Mouse (Mus musculus): ENCODE measurements around the gene Nfx1. TPM values are rescaled to one million over a fixed set of nuclear protein-coding genes. Genes with fewer than 3 reads are reported as not detected.
"Not testable (repeated sequence)": the region's sequence is repeated elsewhere in the genome, so short reads cannot be mapped to it uniquely, and the experiment has no call there.

Gene Nfx1
- 93.7 and 97.1 TPM in 2 replicates for polyA plus RNA-seq (2014; fragmentation: Nextera tagmentation; extraction: Ambion mirVana)

DNA sequence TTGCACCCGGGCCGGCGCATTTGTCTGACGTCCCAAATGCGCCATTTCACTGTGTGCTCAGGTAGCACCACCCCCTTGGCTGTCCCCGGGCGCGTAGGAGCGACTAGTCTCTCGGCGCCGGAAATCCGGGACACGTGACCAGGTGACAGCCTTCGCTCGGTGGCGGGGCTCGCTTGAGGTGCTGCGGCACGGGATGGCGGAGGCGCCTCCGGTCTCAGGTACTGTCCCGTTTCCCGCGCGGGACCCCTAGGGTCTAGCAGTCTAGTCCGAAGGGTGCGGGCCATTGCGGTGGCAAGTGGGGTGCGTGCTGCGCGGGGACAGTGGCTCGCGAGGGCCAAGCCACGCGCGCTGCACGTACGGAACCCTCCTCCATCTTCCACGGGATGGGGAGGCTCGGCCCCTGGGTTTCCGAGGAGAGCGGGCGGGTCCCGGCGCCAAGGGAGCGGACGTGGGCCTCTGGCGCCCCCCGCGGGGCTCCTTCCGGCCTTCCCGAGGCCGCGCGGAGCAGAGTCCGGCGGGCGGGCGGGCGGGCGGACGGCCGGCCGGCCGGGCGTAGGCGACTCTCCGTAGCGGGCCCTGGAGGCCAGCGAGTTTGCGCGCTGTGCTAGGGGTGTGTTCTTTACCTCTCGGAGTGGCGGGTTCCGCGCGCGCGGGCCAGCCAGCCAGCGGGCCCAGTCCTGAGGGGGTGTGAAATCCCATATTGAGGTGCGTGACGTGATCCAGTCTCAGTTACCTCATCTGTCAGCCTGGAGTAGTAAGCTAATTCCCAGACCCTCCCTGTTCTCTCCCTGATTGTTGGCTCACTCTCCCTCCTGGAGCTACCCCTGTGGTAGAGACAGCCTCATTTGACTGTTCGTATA, at the start of gene Nfx1:
Gene Nfx1 (plus strand): TSS at position 65 of the 860 bp plus-strand sequence.
- H3K4me1 ChIP-seq (ENCODE audit: control insufficient read depth, insufficient read depth, low read length), result no peaks in the 10 kb centered on the region
- H3K27ac ChIP-seq (replicated peaks; ENCODE audit: low read depth, low read length), result peak within 1 kb of the TSS; percentile 88
- ATAC-seq (replicated peaks; ENCODE audit: insufficient number of reproducible peaks, low FRiP score, low TSS enrichment, low read depth), result peak; percentile 90
- peak within 1 kb of the TSS; percentile 99 for H3K4me3 ChIP-seq (ENCODE audit: low read depth, low read length)
- no peaks in the 10 kb centered on the region for H3K27me3 ChIP-seq (ENCODE audit: control insufficient read depth, insufficient read depth, low read length)
- peak within 1 kb of the TSS; percentile 84 for H3K9ac ChIP-seq (replicated peaks; ENCODE audit: low read length)
- under 1% methylated on average over 77 of the region's 85 CpGs for WGBS
- H3K9me3 ChIP-seq (replicated peaks; ENCODE audit: control insufficient read depth, low read length), result no peaks in the 10 kb centered on the region
- peak within 1 kb of the TSS; percentile 68 for H3K4me2 ChIP-seq (ENCODE audit: low read depth, low read length)
- peak; percentile 98 for DNase-seq (ENCODE audit: low spot score)
- no peaks in the 10 kb centered on the region for H3K36me3 ChIP-seq (replicated peaks; ENCODE audit: control insufficient read depth, insufficient read depth, low read depth, low read length)

DNA sequence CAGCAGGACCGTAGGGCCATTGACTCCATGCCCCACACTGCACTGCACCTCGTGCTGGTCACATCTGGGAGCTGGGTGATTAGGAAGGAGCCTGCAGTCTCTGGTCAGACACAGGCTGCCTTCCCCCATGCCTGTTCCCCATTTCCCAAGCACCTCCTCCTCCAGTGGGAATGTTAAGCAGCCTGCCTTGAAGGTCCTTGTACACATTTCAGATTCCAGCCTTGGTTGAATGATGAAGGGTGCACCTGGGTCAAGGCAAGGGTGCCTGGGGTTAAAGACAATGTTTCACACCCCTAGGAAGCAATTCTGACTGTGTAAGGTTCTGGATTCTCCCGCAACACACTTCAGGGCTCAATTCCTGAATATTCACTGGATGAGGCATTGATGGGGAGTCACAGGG, 49.4 kb upstream of the Nfx1 start:
- Histone ChIP-seq H3K27me3 (ENCODE audit: control insufficient read depth, insufficient read depth, low read length) (no peaks in the 10 kb centered on the region), H3K4me1 (ENCODE audit: control insufficient read depth, insufficient read depth, low read length) (no peaks in the 10 kb centered on the region), H3K27ac (replicated peaks; ENCODE audit: low read depth, low read length) (no peak overlapping the region), H3K9ac (replicated peaks; ENCODE audit: low read length) (no peak overlapping the region), H3K4me3 (ENCODE audit: low read depth, low read length) (no peak overlapping the region), H3K9me3 (replicated peaks; ENCODE audit: control insufficient read depth, low read length) (no peaks in the 10 kb centered on the region), H3K4me2 (ENCODE audit: low read depth, low read length) (no peak overlapping the region), H3K36me3 (replicated peaks; ENCODE audit: control insufficient read depth, insufficient read depth, low read depth, low read length) (no peaks in the 10 kb centered on the region)
- ATAC-seq (replicated peaks; ENCODE audit: insufficient number of reproducible peaks, low FRiP score, low TSS enrichment, low read depth), result no peak
- 69% methylated on average over 3 of the region's 3 CpGs for WGBS
- DNase-seq (ENCODE audit: low spot score), result no peak

DNA sequence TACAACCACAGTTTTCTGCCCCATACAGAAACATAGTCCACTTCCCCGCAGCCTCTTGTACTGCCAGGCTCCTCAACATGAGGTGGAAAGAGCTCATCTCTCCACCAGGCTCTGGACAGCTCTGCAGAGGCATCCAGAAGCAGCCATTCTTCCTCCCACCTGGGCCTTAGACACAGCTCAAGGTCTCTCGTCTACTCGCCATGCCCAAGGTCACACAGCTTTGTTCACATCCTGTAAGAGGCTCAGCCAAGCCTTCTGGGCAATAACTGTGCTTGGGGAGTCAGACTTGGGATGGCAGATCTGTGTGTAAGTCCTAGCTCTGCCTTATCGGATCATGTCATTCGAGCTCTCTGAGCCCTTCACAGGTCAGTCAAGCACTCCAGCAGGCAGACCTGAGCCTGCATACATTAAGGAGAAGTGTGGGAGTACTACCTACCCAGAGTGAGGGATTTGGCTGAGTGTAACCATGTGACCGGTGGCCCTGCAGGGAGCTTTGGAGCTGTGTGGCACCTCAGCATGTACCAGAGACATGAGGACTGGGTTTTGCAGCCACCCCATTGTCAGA, 47.5 kb upstream of the Nfx1 start:
- Histone ChIP-seq H3K4me3 (ENCODE audit: low read depth, low read length) (no peak overlapping the region), H3K27me3 (ENCODE audit: control insufficient read depth, insufficient read depth, low read length) (no peaks in the 10 kb centered on the region), H3K4me1 (ENCODE audit: control insufficient read depth, insufficient read depth, low read length) (no peaks in the 10 kb centered on the region), H3K4me2 (ENCODE audit: low read depth, low read length) (no peak overlapping the region), H3K9ac (replicated peaks; ENCODE audit: low read length) (no peak overlapping the region), H3K9me3 (replicated peaks; ENCODE audit: control insufficient read depth, low read length) (no peaks in the 10 kb centered on the region), H3K36me3 (replicated peaks; ENCODE audit: control insufficient read depth, insufficient read depth, low read depth, low read length) (no peaks in the 10 kb centered on the region), H3K27ac (replicated peaks; ENCODE audit: low read depth, low read length) (no peak overlapping the region)
- 79% methylated on average over 6 of the region's 6 CpGs for WGBS
- no peak for DNase-seq (ENCODE audit: low spot score)
- no peak for ATAC-seq (replicated peaks; ENCODE audit: insufficient number of reproducible peaks, low FRiP score, low TSS enrichment, low read depth)

DNA sequence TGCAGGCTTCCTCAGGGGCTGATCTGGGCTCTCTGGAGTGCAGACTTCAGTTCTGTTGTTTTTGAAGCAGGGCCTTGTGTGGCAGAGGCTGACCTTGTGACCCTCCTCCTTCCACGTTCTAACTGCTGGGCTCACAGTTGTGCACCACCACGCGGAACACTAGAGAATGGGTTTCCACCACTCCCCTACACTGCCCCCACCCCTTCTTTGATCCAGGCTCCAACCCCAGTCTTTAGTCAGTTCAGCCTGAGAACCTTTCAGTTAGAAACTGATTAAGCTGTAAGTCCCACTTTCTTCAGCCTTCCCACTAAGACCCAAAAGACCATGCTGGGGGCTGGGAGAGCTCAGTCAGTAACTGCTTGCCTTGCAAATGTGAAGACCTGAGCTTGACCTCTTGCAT, 45.1 kb upstream of the Nfx1 start:
- Histone ChIP-seq H3K27ac (replicated peaks; ENCODE audit: low read depth, low read length) (no peak overlapping the region), H3K9me3 (replicated peaks; ENCODE audit: control insufficient read depth, low read length) (no peaks in the 10 kb centered on the region), H3K36me3 (replicated peaks; ENCODE audit: control insufficient read depth, insufficient read depth, low read depth, low read length) (no peaks in the 10 kb centered on the region), H3K9ac (replicated peaks; ENCODE audit: low read length) (no peak overlapping the region), H3K4me3 (ENCODE audit: low read depth, low read length) (no peak overlapping the region), H3K27me3 (ENCODE audit: control insufficient read depth, insufficient read depth, low read length) (no peaks in the 10 kb centered on the region), H3K4me1 (ENCODE audit: control insufficient read depth, insufficient read depth, low read length) (no peaks in the 10 kb centered on the region), H3K4me2 (ENCODE audit: low read depth, low read length) (no peak overlapping the region)
- no peak for DNase-seq (ENCODE audit: low spot score)
- no peak for ATAC-seq (replicated peaks; ENCODE audit: insufficient number of reproducible peaks, low FRiP score, low TSS enrichment, low read depth)
- 40% methylated on average over 3 of the region's 3 CpGs for WGBS

DNA sequence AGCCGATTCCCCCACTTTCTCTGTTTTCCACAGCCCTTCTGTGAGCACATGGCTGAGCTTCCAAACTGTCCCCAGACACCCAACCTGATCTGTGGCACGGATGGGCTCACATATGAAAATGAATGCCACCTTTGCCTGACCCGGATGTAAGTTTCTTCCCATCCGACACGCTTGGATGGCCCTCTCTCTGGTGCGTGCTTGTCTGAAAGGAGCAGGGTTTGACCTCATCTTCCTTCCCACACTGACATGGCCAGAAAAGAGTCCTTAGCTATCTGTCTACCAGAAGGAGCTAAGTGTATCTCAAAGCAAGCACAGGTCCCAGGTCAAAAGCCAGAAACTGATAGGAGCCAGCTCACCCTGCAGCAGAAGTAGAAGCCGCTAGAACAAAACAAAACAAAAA, 41.7 kb upstream of the Nfx1 start:
- H3K4me1 ChIP-seq (ENCODE audit: control insufficient read depth, insufficient read depth, low read length), result no peaks in the 10 kb centered on the region
- no peaks in the 10 kb centered on the region; the same call in 1 of the 2 replicates for H3K36me3 ChIP-seq (replicated peaks; ENCODE audit: control insufficient read depth, insufficient read depth, low read depth, low read length)
- H3K4me2 ChIP-seq (ENCODE audit: low read depth, low read length), result no peak overlapping the region
- WGBS, result 86% methylated on average over 7 of the region's 7 CpGs
- DNase-seq (ENCODE audit: low spot score), result no peak
- no peaks in the 10 kb centered on the region for H3K27me3 ChIP-seq (ENCODE audit: control insufficient read depth, insufficient read depth, low read length)
- H3K9me3 ChIP-seq (replicated peaks; ENCODE audit: control insufficient read depth, low read length), result no peaks in the 10 kb centered on the region
- no peak overlapping the region for H3K9ac ChIP-seq (replicated peaks; ENCODE audit: low read length)
- H3K4me3 ChIP-seq (ENCODE audit: low read depth, low read length), result no peak overlapping the region
- no peak for ATAC-seq (replicated peaks; ENCODE audit: insufficient number of reproducible peaks, low FRiP score, low TSS enrichment, low read depth)
- no peak overlapping the region for H3K27ac ChIP-seq (replicated peaks; ENCODE audit: low read depth, low read length)

DNA sequence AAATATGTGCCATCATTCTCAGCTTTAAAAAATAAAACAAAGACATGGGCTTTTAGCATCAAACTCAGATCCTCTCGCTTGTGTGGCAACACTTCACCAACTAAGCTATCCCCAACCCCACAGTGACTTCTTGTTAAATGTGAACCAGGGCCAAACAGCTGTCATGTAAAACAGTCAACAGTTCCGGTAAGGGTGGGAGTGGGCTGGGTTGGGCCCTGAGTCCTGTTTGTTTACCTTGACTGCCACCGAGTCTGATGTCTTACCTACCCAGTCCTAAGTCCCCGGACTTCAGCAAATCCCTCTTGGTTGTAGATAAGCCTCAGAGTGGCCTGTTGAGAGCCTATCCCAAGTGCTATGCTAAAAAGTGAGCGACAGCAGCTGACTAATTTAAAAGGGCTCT, 37.0 kb upstream of the Nfx1 start:
- DNase-seq (ENCODE audit: low spot score), result no peak
- Histone ChIP-seq H3K9me3 (replicated peaks; ENCODE audit: control insufficient read depth, low read length) (no peaks in the 10 kb centered on the region), H3K9ac (replicated peaks; ENCODE audit: low read length) (no peak overlapping the region), H3K4me3 (ENCODE audit: low read depth, low read length) (no peak overlapping the region), H3K4me1 (ENCODE audit: control insufficient read depth, insufficient read depth, low read length) (no peaks in the 10 kb centered on the region), H3K27ac (replicated peaks; ENCODE audit: low read depth, low read length) (no peak overlapping the region), H3K4me2 (ENCODE audit: low read depth, low read length) (no peak overlapping the region), H3K36me3 (replicated peaks; ENCODE audit: control insufficient read depth, insufficient read depth, low read depth, low read length) (peaks cover 10% of the 10 kb centered on the region), H3K27me3 (ENCODE audit: control insufficient read depth, insufficient read depth, low read length) (no peaks in the 10 kb centered on the region)
- no peak for ATAC-seq (replicated peaks; ENCODE audit: insufficient number of reproducible peaks, low FRiP score, low TSS enrichment, low read depth)
- WGBS, result 91% methylated on average over 5 of the region's 5 CpGs

DNA sequence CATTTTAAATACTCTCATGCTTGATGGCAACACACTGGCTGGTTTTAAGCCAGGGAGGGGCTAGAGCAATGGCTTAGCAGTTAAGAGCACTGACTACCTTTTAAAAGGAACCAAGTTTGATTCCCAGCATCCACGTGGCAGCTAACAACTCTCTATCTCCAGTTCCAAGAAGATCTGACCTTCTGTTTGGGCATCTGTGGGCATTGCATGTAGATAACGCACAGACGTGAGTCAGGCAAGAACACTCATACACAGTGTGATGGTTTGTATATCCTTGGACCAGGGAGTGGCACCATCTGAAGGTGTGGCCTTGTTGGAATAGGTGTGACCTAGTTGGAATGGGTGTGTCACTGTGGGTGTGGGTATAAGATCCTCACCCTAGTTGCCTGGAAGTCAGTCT, 36.3 kb upstream of the Nfx1 start:
- DNase-seq (ENCODE audit: low spot score); H3K27me3 ChIP-seq (ENCODE audit: control insufficient read depth, insufficient read depth, low read length); ATAC-seq (replicated peaks; ENCODE audit: insufficient number of reproducible peaks, low FRiP score, low TSS enrichment, low read depth); H3K4me2 ChIP-seq (ENCODE audit: low read depth, low read length); H3K9ac ChIP-seq (replicated peaks; ENCODE audit: low read length); H3K27ac ChIP-seq (replicated peaks; ENCODE audit: low read depth, low read length); H3K9me3 ChIP-seq (replicated peaks; ENCODE audit: control insufficient read depth, low read length); H3K4me3 ChIP-seq (ENCODE audit: low read depth, low read length); H3K4me1 ChIP-seq (ENCODE audit: control insufficient read depth, insufficient read depth, low read length): not testable (repeated sequence)
- WGBS, result 90% methylated on average over 3 of the region's 3 CpGs
- H3K36me3 ChIP-seq (replicated peaks; ENCODE audit: control insufficient read depth, insufficient read depth, low read depth, low read length), result peaks cover 17% of the 10 kb centered on the region

DNA sequence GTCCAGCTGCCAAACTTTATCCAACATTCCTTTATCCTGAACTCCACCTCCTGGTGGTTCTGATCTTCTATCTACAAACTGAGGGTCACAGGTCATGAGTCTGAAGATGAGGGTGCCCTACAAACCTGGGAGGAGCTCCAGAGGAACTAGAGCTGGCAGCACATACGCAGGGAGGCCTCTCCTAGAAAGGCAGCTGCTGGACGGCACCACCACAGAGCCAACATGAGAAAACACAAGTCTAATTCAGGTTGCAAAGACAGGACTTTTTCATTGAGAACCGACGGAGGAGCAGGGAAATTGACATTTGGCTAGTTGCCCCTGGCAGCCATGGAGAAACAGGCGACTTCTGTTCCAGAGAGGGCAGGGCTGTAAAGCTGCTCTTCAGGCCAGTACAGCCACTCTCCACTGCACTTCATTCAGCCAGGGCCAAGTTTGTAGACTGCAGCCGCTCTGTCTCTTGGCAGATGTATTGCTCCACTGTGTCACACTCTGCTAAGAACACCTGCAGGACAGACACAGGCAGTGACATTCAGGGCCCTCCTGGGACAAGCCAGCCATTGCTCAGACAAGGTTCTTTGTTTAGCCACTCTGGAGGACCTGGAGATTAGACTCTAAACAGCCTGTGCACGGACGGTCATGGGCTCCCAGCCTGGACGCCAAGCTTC, 34.4 kb upstream of the Nfx1 start:
- ATAC-seq (replicated peaks; ENCODE audit: insufficient number of reproducible peaks, low FRiP score, low TSS enrichment, low read depth) (no peak), DNase-seq (ENCODE audit: low spot score) (no peak)
- no peak overlapping the region for H3K4me3 ChIP-seq (ENCODE audit: low read depth, low read length)
- no peak overlapping the region for H3K27ac ChIP-seq (replicated peaks; ENCODE audit: low read depth, low read length)
- no peaks in the 10 kb centered on the region for H3K4me1 ChIP-seq (ENCODE audit: control insufficient read depth, insufficient read depth, low read length)
- peaks cover 30% of the 10 kb centered on the region for H3K36me3 ChIP-seq (replicated peaks; ENCODE audit: control insufficient read depth, insufficient read depth, low read depth, low read length)
- no peak overlapping the region for H3K4me2 ChIP-seq (ENCODE audit: low read depth, low read length)
- WGBS, result 85% methylated on average over 9 of the region's 9 CpGs
- H3K27me3 ChIP-seq (ENCODE audit: control insufficient read depth, insufficient read depth, low read length), result no peaks in the 10 kb centered on the region
- H3K9me3 ChIP-seq (replicated peaks; ENCODE audit: control insufficient read depth, low read length), result no peaks in the 10 kb centered on the region
- H3K9ac ChIP-seq (replicated peaks; ENCODE audit: low read length), result no peak overlapping the region
